Mouse (Mus musculus): ENCODE measurements around the gene Oosp3.

DNA sequence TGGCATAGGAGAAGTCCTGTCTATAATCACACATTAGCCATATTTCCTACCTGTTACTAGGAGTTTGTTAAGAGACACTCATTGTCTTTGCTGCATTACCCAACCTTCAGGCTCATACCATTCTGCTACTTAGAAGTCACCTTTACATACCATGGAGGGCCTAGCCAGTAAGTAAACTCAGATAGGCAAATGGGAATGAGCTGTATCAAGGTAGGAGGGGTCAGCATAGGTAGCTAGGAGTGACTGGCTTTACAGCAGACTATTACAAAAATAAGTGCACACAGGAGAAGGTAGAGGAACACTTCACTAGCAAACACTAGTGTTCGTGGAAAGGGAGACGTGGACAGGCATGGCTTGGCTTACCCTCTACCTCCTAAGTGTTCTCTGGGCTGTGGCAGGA lies 50.4 kb downstream of the Oosp3 start, which contains the start of gene Gif:
- TF ChIP-seq POLR2A (IDR thresholded peaks at IDR 0.05; ENCODE audit: control insufficient read depth, low read depth, low read length) (no peak), CTCF (IDR thresholded peaks at IDR 0.05; ENCODE audit: control insufficient read depth, insufficient read depth, insufficient replicate concordance, low read depth, low read length) (no peak)
